Mouse (Mus musculus) thymus, adult 2 months (tissue): ENCODE measurements around the gene Col17a1. TPM values are rescaled to one million over a fixed set of nuclear protein-coding genes. Genes with fewer than 3 reads are reported as not detected.

Experiments
- DNase-seq: peaks from one replicate; pipeline ENCODE4 v3.0.0; 2021
- H3K27ac ChIP-seq: fragments of 200-500 bp; 2 replicates; pipeline ENCODE4 v1.5.1; 2012; ENCODE audit warnings: low read length, control low read depth; ENCODE audit not compliant: control insufficient read depth, insufficient read depth
- H3K27me3 ChIP-seq: fragments of 200-500 bp; 2 replicates; pipeline ENCODE4 v1.6.1; 2012; ENCODE audit warnings: mild to moderate bottlenecking, low read length, moderate library complexity, mixed read lengths; ENCODE audit not compliant: control insufficient read depth, insufficient read depth
- H3K36me3 ChIP-seq: fragments of 200-500 bp; 2 replicates; pipeline ENCODE4 v1.6.1; 2012; ENCODE audit warnings: mild to moderate bottlenecking, low read length, moderate library complexity; ENCODE audit not compliant: control insufficient read depth, insufficient read depth
- H3K4me1 ChIP-seq: fragments of 200-500 bp; replicated peaks from 2 replicates; pipeline ENCODE4 v1.6.1; 2012; ENCODE audit warnings: low read length; ENCODE audit not compliant: control insufficient read depth, insufficient read depth
- H3K4me3 ChIP-seq: fragments of 200-500 bp; 2 replicates; pipeline ENCODE4 v1.5.1; 2012; ENCODE audit warnings: mild to moderate bottlenecking, low read length, control low read depth, moderate library complexity; ENCODE audit not compliant: control insufficient read depth, insufficient read depth
- CTCF ChIP-seq: fragments of 200-500 bp; IDR thresholded peaks from 2 replicates; pipeline ENCODE4 v1.5.1; 2012; ENCODE audit warnings: mild to moderate bottlenecking, control low read depth, low read length, moderate library complexity, borderline replicate concordance; ENCODE audit not compliant: control insufficient read depth, poor library complexity, insufficient read depth; ENCODE audit errors: extremely low read depth
- POLR2A ChIP-seq: fragments of 200-500 bp; IDR thresholded peaks from 2 replicates; pipeline ENCODE4 v1.6.1; 2012; ENCODE audit warnings: mild to moderate bottlenecking, low read length, control low read depth, moderate library complexity; ENCODE audit not compliant: control insufficient read depth, poor library complexity, insufficient read depth; ENCODE audit errors: extremely low read depth
- WGBS: fragments of 180-500 bp; shearing (Covaris S2); methylation state at CpG from one replicate; pipeline ENCODE4 v1.1.7; 2018; 5-methylcytosine and 5-hydroxymethylcytosine counted together
- polyA plus RNA-seq: library from polyadenylated mRNA; depleted of rRNA; stranded (reverse); fragments of >200 nt; gene quantifications from 2 replicates; pipeline ENCODE4 v1.2.3, GENCODE M21; 2012; rRNA removed

The Col17a1 gene
- 3.7 and 3.9 TPM in 2 replicates for polyA plus RNA-seq

DNA sequence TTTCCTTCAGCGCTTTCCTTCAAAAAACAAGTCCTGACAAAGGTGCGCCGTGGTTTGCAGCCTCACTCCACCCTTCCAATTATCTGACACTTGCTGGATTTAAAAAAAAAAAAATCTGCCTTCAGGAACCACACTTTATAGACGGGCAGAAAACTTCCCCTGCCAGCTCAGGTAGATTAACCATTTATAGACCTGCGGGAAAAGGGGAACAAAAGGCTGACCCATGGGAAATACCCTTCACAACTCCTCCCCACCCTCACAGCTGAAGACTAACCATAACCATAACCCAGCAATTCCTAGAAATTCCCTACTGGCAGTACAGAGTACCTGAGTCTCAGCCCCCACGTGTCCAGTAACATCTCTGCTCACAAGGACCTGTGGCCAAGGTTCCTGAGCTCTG lies at the start of gene Col17a1:
Gene Col17a1 (minus strand): TSS at position 101 of the 400 bp plus-strand sequence.
- 50% methylated on average over 6 of the region's 6 CpGs for WGBS
- Histone ChIP-seq H3K4me1 (no peaks in the 10 kb centered on the region; the same call in 1 of the 2 replicates), H3K27ac (no peak within 1 kb of the TSS), H3K4me3 (no peak within 1 kb of the TSS), H3K27me3 (no peaks in the 10 kb centered on the region), H3K36me3 (no peaks in the 10 kb centered on the region)
- DNase-seq = no peak
- TF ChIP-seq CTCF (no peak), POLR2A (no peak)

DNA sequence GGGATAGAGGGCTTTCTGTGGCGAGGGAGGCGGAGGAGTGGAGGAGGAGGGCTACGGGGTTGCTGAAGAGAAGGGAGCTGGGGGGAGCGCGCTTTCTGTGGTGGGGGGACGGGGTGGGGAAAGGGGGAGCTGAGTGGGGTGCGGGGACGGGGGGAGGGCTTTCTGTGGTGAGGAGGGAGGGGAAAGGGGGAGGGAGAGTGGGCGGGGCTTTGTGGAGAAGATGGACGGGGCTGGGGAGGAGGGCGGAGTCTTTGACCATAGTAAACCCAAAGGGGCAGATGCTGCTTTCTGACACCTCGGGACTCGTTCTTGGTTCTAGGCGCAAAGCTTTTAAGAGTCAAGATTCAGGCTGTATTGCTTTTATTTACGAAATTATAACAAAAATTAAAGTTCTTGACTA lies 40.0 kb upstream of the Col17a1 start:
- no peaks in the 10 kb centered on the region for H3K27me3 ChIP-seq
- TF ChIP-seq CTCF = no peak
- no peak for TF ChIP-seq POLR2A
- H3K36me3 ChIP-seq = peaks cover 35% of the 10 kb centered on the region
- 0 out of 2 replicates have a peak, but pooled peaks cover 2% of the 10 kb centered on the region for H3K4me1 ChIP-seq
- peak overlapping the region; percentile 94 for H3K4me3 ChIP-seq
- no peak for DNase-seq
- peak overlapping the region; percentile 79 for H3K27ac ChIP-seq
- WGBS = 4% methylated on average over 14 of the region's 15 CpGs

DNA sequence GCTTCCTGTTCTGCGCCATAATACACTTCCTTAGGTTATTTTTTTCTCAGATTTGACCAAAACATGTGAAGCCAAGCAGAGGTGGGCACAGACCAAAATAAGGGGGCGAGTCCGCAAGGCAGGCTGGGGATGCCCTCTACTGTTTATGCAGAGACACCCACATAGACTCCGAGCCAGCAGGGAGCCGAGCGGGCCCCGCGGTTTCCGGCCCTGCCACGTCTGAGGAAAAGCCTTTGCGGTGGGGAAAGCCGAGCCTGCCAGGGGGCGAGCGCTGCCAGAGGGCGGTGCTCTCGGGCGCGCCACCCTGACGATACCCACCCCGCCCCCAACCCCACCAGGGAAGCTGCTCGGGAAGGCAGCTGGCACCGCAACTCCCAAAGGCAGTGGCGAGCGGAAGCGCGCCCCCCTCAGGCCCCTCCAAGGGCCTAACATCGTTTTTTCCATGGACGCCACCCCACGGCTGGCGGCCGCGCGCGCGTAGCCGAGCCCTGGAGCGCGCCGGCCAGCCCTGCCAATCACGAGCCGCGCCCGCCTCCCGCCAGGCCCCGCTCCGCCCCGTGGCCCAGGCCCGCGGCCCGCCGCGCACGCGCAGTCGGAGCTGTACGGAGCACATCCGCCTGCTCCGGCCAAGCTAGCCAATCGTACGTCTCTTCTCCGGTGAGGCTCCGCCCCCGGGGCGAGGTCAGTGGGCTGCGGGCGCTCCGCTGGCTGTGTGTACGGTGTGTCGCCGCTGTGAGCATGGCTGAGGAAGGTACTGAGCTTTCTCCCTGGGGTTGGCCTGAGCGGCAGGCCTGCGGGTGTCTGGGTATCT lies 39.4 kb upstream of the Col17a1 start, which contains the start of gene Sfr1:
Gene Sfr1 (plus strand): TSS at position 612 of the 811 bp plus-strand sequence.
- DNase-seq = peak; percentile 99
- Histone ChIP-seq H3K27me3 (no peaks in the 10 kb centered on the region), H3K4me3 (peak within 1 kb of the TSS; percentile 94), H3K4me1 (0 out of 2 replicates have a peak, but pooled peaks cover 2% of the 10 kb centered on the region), H3K27ac (peak within 1 kb of the TSS; percentile 79), H3K36me3 (peaks cover 30% of the 10 kb centered on the region)
- TF ChIP-seq POLR2A (peak; percentile 89), CTCF (peak; percentile 68)
- under 1% methylated on average over 71 of the region's 72 CpGs for WGBS

DNA sequence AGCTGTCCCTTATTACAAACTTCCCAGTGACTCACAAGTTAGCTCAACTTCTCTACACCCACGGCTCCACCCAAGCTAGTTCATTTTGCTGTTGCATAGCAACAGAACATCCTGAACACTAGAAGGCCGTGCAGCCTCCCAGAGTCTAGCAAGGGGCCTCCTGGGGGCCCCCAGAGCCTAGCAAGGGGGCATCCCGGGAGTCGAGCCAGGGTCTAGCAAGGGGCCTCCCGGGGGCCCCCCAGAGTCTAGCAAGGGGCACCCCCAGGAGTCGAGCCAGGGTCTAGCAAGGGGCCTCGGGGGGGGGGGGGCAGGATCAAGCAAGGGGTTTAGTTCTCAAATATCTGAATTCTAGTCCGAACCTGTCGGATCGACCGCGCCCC lies 38.8 kb upstream of the Col17a1 start:
- no peak for TF ChIP-seq POLR2A
- peak; percentile 65 for DNase-seq
- Histone ChIP-seq H3K4me1 (0 out of 2 replicates have a peak, but pooled peaks cover 2% of the 10 kb centered on the region), H3K27ac (peak overlapping the region; percentile 77), H3K36me3 (peaks cover 26% of the 10 kb centered on the region), H3K27me3 (no peaks in the 10 kb centered on the region), H3K4me3 (peak overlapping the region; percentile 50)
- 1% methylated on average over 12 of the region's 12 CpGs for WGBS

DNA sequence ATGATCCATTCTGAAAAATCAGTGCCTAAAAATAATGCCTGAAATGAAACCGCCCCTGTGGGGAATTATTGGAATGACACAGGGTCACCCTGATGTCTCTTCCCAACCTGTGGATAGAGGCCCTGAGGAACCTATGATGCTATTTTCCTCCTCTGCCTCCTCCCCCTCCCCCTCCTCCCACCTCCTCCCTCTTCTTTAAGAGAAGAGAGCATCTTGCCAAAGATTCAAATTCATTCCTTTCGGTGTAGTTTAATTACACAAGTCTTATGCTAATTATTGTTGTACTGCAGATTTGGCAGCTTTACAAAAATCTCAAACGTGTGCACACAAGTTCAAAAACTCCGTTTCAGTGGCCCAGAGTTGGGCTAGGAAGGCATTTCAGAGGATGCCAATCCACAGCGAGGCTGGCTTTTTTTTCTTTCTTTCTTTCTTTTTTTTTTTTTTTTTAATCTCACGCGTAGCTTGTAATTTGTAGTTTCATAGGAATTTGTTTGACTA lies 33.8 kb upstream of the Col17a1 start:
- 90% methylated on average over 7 of the region's 7 CpGs for WGBS
- no peak for TF ChIP-seq CTCF
- no peak for TF ChIP-seq POLR2A
- H3K27me3 ChIP-seq = no peaks in the 10 kb centered on the region
- no peaks in the 10 kb centered on the region for H3K36me3 ChIP-seq
- H3K4me3 ChIP-seq = no peak overlapping the region
- 0 out of 2 replicates have a peak, but pooled peaks cover 2% of the 10 kb centered on the region for H3K4me1 ChIP-seq
- DNase-seq = no peak
- no peak overlapping the region for H3K27ac ChIP-seq

DNA sequence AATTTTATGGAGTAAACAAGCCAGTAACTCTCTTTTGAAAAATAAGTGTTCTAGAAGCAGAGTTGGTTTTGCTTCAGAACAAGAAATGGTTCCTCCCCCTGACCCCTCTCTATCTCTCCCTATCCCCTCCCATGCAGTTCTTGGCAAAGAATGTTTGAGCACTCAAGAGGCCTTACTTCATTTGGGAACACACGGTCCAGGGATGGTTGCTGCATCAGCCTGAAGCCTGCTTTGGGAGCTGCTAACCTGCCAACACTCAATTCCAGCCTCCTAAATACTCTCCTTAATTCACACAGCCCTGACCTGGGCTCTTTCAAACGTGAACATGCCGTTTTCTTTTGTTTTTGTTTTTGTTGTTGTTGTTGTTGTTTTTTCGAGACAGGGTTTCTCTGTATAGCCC lies 33.0 kb upstream of the Col17a1 start:
- no peaks in the 10 kb centered on the region for H3K36me3 ChIP-seq
- WGBS = 93% methylated on average over 4 of the region's 4 CpGs
- H3K4me1 ChIP-seq = 0 out of 2 replicates have a peak, but pooled peaks cover 2% of the 10 kb centered on the region

More for the DNA sequence above, 33.0 kb upstream of the Col17a1 start:
- H3K27ac ChIP-seq = no peak overlapping the region
- H3K27me3 ChIP-seq = no peaks in the 10 kb centered on the region
- no peak for DNase-seq
- H3K4me3 ChIP-seq = no peak overlapping the region
- TF ChIP-seq CTCF = no peak
- TF ChIP-seq POLR2A = no peak
